Mouse (Mus musculus): ENCODE data around the gene Gm10112. TPM values are rescaled to one million over a fixed set of nuclear protein-coding genes. Genes with fewer than 3 reads are reported as not detected.

Gene Gm10112
- polyA plus RNA-seq (2014; fragmentation: Illumina TruSeq; extraction: RNeasy Lipid Tissue Mini Kit (QIAGEN cat#74804); ENCODE audit: low read depth, low replicate concordance), result not detected

GRCm38 (mm10) chrX:111168040-111168439 lies at the start of gene Gm10112:
Gene Gm10112, plus strand, starts transcription at chrX:111168340.

Other genes starting within 250 kb of the Gm10112 start
- not detected for gene Cylc1, start 57.9 kb upstream of the Gm10112 start, polyA plus RNA-seq (2014; fragmentation: Illumina TruSeq; extraction: RNeasy Lipid Tissue Mini Kit (QIAGEN cat#74804); ENCODE audit: low read depth, low replicate concordance)

Measured in sigmoid colon, adult 10 weeks (tissue).